Mouse (Mus musculus) layer of hippocampus, postnatal 14 days (tissue): ENCODE results near the gene Gzme. TPM values are rescaled to one million over a fixed set of nuclear protein-coding genes. Genes with fewer than 3 reads are reported as not detected.

Experiments used
- microRNA-seq, 2 experiments: library from miRNA; unstranded; fragments of <30 nt; microRNA quantifications; one replicate each; pipeline ENCODE4 v1.2.0; 2021
- total RNA-seq, 2 experiments: library from RNA; stranded (reverse); gene quantifications; 2 replicates each; pipeline ENCODE4 v1.2.3; 2021

Gzme gene
- total RNA-seq, 2 experiments from 2014 or later, result not detected

Small RNA genes within 50 kb of the gene (microRNA-seq; reads per million reads assigned to microRNA genes)
- 0 reads per million in 2 experiments for gene Mir6949

Other genes with a start within 250 kb of the Gzme start
- gene Cbln3, start 236.2 kb downstream of the Gzme start, total RNA-seq, result under 1 TPM; 0.38 to 0.69 TPM
- 10 to 100 TPM; 11.5 to 11.9 TPM for gene Khnyn, start 235.7 kb downstream of the Gzme start, total RNA-seq
- gene Sdr39u1, start 220.3 kb downstream of the Gzme start, total RNA-seq, result 10 to 100 TPM; 73.9 to 76.0 TPM
- gene Cma1, start 175.9 kb downstream of the Gzme start, total RNA-seq, result 1 to 10 TPM in 1 of 2 experiments, under 1 TPM in 1; 0.48 to 1.2 TPM
- not detected for gene Cma2, start 169.6 kb downstream of the Gzme start, total RNA-seq
- gene Mcpt1, start 102.7 kb downstream of the Gzme start, total RNA-seq, result not detected
- not detected for gene Mcpt9, start 90.1 kb downstream of the Gzme start, total RNA-seq
- not detected for gene Mcpt2, start 78.6 kb downstream of the Gzme start, total RNA-seq
- not detected for gene Mcpt4, start 58.3 kb downstream of the Gzme start, total RNA-seq
- gene Mcpt8, start 35.4 kb downstream of the Gzme start, total RNA-seq, result not detected
- gene Ctsg, start 18.1 kb downstream of the Gzme start, total RNA-seq, result not detected
- gene Gzmd, start 12.0 kb upstream of the Gzme start, total RNA-seq, result not detected
- gene Gzmg, start 39.0 kb upstream of the Gzme start, total RNA-seq, result not detected
- gene Gzmn, start 54.0 kb upstream of the Gzme start, total RNA-seq, result not detected
- gene Gzmf, start 90.8 kb upstream of the Gzme start, total RNA-seq, result not detected
- not detected for gene Gzmc, start 114.0 kb upstream of the Gzme start, total RNA-seq
- gene Gzmb, start 141.6 kb upstream of the Gzme start, total RNA-seq, result not detected
- gene Atp12a, start 244.4 kb upstream of the Gzme start, total RNA-seq, result not detected